Comparison of ENCODE assay signal across 11 mouse cellular contexts in genomic region chr13:46572648-46573163, GRCm38 (mm10).
DNase-seq lines count a peak whose midpoint lies in the region; ATAC-seq and TF ChIP-seq lines count a peak whose summit lies in the region.
"Had no signal": no experiment of that assay in that cellular context is flagged by ENCODE, and none has a peak within 500 bp of the region (broad histone marks: within the 10 kb centered on the region; RNA-seq: fewer than 3 reads in every experiment).

No protein-coding gene starts in this region.

- no peak for ATAC-seq in lung, embryonic 15.5 days (ENCODE audit: borderline replicate concordance, extremely low read depth, low FRiP score, low TSS enrichment)
- ATAC-seq in forebrain, postnatal 0 days = no peak
- ATAC-seq in midbrain, embryonic 16.5 days = no peak
- ATAC-seq: Patski had no signal

- no peaks in the 10 kb centered on the region for H3K9me3 ChIP-seq in lung, embryonic 15.5 days
- no peaks in the 10 kb centered on the region for H3K9me3 ChIP-seq in forebrain, postnatal 0 days (ENCODE audit: low read length)
- H3K9me3 ChIP-seq in midbrain, embryonic 16.5 days (replicated peaks; ENCODE audit: control insufficient read depth, low read length, poor library complexity, severe bottlenecking) = no peaks in the 10 kb centered on the region
- H3K9me3 ChIP-seq: liver, embryonic 15.5 days had no signal

- 16% methylated on average over 9 of the region's 9 CpGs for WGBS in lung, embryonic 15.5 days
- WGBS in forebrain, postnatal 0 days = 25% methylated on average over 9 of the region's 9 CpGs
- 37% methylated on average over 9 of the region's 9 CpGs for WGBS in midbrain, embryonic 16.5 days

- H3K4me3 ChIP-seq in gastrocnemius, adult 2 months = peak overlapping the region; percentile 58
- no peak overlapping the region for H3K4me3 ChIP-seq in lung, embryonic 15.5 days
- no peak overlapping the region for H3K4me3 ChIP-seq in forebrain, postnatal 0 days (ENCODE audit: low read depth, low read length)
- H3K4me3 ChIP-seq in midbrain, embryonic 16.5 days (ENCODE audit: low read depth, low read length) = no peak overlapping the region
- H3K4me3 ChIP-seq: liver, embryonic 15.5 days had no signal

- no peak for TF ChIP-seq CTCF in gastrocnemius, adult 2 months (IDR thresholded peaks at IDR 0.05)
- no peak for TF ChIP-seq CTCF in forebrain, postnatal 0 days (IDR thresholded peaks at IDR 0.05; ENCODE audit: low read depth)

- H3K36me3 ChIP-seq in lung, embryonic 15.5 days = no peaks in the 10 kb centered on the region
- H3K36me3 ChIP-seq in forebrain, postnatal 0 days (ENCODE audit: insufficient read depth) = no peaks in the 10 kb centered on the region
- H3K36me3 ChIP-seq in midbrain, embryonic 16.5 days (ENCODE audit: control insufficient read depth, insufficient read depth, low read length) = no peaks in the 10 kb centered on the region
- H3K36me3 ChIP-seq: liver, embryonic 15.5 days had no signal

- no peak for DNase-seq in gastrocnemius, adult 2 months
- no peak for DNase-seq in gastrocnemius, adult 18-20 months (ENCODE audit: low spot score)
- DNase-seq in lung, postnatal 10 days = no peak
- no peak for DNase-seq in forebrain, postnatal 0 days
- DNase-seq in right cerebral cortex, postnatal 36 days (ENCODE audit: low spot score in 2 of 2) = no peak
- no peak for DNase-seq in kidney, postnatal 14 days

- H3K4me2 ChIP-seq in lung, embryonic 15.5 days = peak overlapping the region; percentile 48
- peak overlapping the region; percentile 39; the same call in 1 of the 2 replicates for H3K4me2 ChIP-seq in forebrain, postnatal 0 days (ENCODE audit: low read depth)
- peak overlapping the region; percentile 25; the same call in 1 of the 2 replicates for H3K4me2 ChIP-seq in midbrain, embryonic 16.5 days (ENCODE audit: low read length)
- H3K4me2 ChIP-seq: liver, embryonic 15.5 days had no signal

- intact Hi-C loops in gastrocnemius, adult 2 months (cut with DNase I) = loop anchor here (5.0 kb wide), 1 partner anchor 65 kb away; no protein-coding TSS in a partner anchor

- peaks cover 10% of the 10 kb centered on the region for H3K4me1 ChIP-seq in lung, embryonic 15.5 days
- H3K4me1 ChIP-seq in forebrain, postnatal 0 days (ENCODE audit: insufficient read depth) = 0 out of 2 replicates have a peak, but pooled peaks cover 13% of the 10 kb centered on the region
- H3K4me1 ChIP-seq in midbrain, embryonic 16.5 days (ENCODE audit: control insufficient read depth, insufficient read depth, low read length) = peaks cover 21% of the 10 kb centered on the region
- H3K4me1 ChIP-seq: liver, embryonic 15.5 days had no signal

- no peaks in the 10 kb centered on the region for H3K27me3 ChIP-seq in lung, embryonic 15.5 days
- H3K27me3 ChIP-seq in forebrain, postnatal 0 days (ENCODE audit: insufficient read depth, low read length) = no peaks in the 10 kb centered on the region
- H3K27me3 ChIP-seq in midbrain, embryonic 16.5 days (ENCODE audit: control insufficient read depth, insufficient read depth, low read depth, low read length) = no peaks in the 10 kb centered on the region
- H3K27me3 ChIP-seq: liver, embryonic 15.5 days had no signal

- H3K27ac ChIP-seq in gastrocnemius, adult 2 months = peak overlapping the region; percentile 96
- H3K27ac ChIP-seq in lung, embryonic 15.5 days = peak overlapping the region; percentile 6; the same call in 1 of the 2 replicates
- H3K27ac ChIP-seq in forebrain, postnatal 0 days (ENCODE audit: low read depth, low read length) = peak overlapping the region; percentile 58
- H3K27ac ChIP-seq in midbrain, embryonic 16.5 days (ENCODE audit: low read length) = no peak overlapping the region
- H3K27ac ChIP-seq: kidney, postnatal 0 days; liver, embryonic 15.5 days had no signal

- H3K9ac ChIP-seq in lung, embryonic 15.5 days = no peak overlapping the region
- H3K9ac ChIP-seq in forebrain, postnatal 0 days = no peak overlapping the region
- H3K9ac ChIP-seq in midbrain, embryonic 16.5 days (ENCODE audit: low read depth, low read length) = no peak overlapping the region
- H3K9ac ChIP-seq: liver, embryonic 15.5 days had no signal
